ENCODE assay signal across 9 mouse cellular contexts in the genomic region with DNA sequence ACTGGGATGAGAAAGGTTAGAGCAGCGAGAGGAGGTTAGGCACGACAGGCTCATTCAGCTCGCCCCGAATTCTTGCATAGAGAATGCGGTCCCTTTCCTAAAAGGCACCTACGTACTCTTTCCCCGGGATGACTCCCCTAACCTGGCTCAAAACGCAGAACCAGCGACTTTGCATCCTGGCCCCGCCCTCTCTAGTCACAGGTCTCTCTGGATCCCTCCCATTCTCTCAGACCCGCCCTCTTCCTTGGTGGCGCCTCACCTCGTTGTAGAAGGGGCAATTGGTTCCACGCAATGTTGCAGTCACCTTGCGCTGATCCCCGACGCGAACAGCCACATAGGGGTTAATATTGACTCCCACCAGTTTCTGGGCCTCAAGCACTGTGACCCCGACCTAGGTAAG. TPM values are rescaled to one million over a fixed set of nuclear protein-coding genes. Genes with fewer than 3 reads are reported as not detected.
DNase-seq lines count a peak whose midpoint lies in the region; ATAC-seq and TF ChIP-seq lines count a peak whose summit lies in the region.
"Had no signal": no experiment of that assay in that cellular context is flagged by ENCODE, and none has a peak within 500 bp of the region (broad histone marks: within the 10 kb centered on the region; RNA-seq: fewer than 3 reads in every experiment).

No protein-coding gene starts in this region.

- DNase-seq in B cell, adult 2 months = peak; percentile 21 to 29
- DNase-seq in CD4-positive, CD25-positive, alpha-beta regulatory T cell, adult 2 months (ENCODE audit: low read depth, low spot score) = peak; percentile 55
- DNase-seq in lung, adult 2 months = peak; percentile 13
- no peak for DNase-seq in layer of hippocampus, adult 18-20 months (ENCODE audit: low spot score in 2 of 2)
- DNase-seq in cerebellum, postnatal 14 days = no peak
- DNase-seq in gastrocnemius, postnatal 14 days = no peak
- no peak for DNase-seq in layer of hippocampus, adult 9-10 months (ENCODE audit: low spot score)

- no peaks in the 10 kb centered on the region for H3K4me1 ChIP-seq in lung, adult 2 months (ENCODE audit: control insufficient read depth, insufficient read depth, low read length)

- TF ChIP-seq CTCF in lung, adult 2 months (IDR thresholded peaks at IDR 0.05; ENCODE audit: insufficient read depth, low read length) = no peak

- peak; percentile 37 for ATAC-seq in granulocyte monocyte progenitor cell, adult 5-6 weeks (replicated peaks; ENCODE audit: poor library complexity, severe bottlenecking)

- intact Hi-C loops in gastrocnemius, postnatal 14 days (cut with DNase I; ENCODE audit: low total_unique reads) = no loop called here

- no peak overlapping the region for H3K4me3 ChIP-seq in lung, adult 2 months (replicated peaks; ENCODE audit: extremely low read depth, low read depth, low read length)

- TF ChIP-seq POLR2A in lung, adult 2 months (IDR thresholded peaks at IDR 0.05; ENCODE audit: borderline replicate concordance, extremely low read depth, low read depth, low read length) = no peak

- WGBS in lung, adult 2 months = 10% methylated on average over 19 of the region's 19 CpGs

RNA-seq across cellular contexts. Expression of a gene that starts 4.8 kb away (rescaled TPM):
- not detected in 2 replicates for total RNA-seq in granulocyte monocyte progenitor cell, adult 5-6 weeks (2014; fragmentation: Nextera tagmentation)
- not detected in 2 replicates for total RNA-seq in granulocyte monocyte progenitor cell, adult 5-6 weeks (2017)
- 0.63 and 0.98 TPM in 2 replicates for polyA plus RNA-seq in lung, adult 2 months (2012; rRNA removed)
- total RNA-seq in layer of hippocampus, adult 18-20 months (2021) = not detected
- not detected for total RNA-seq in gastrocnemius, postnatal 14 days (2021)
- total RNA-seq: liver, adult 2 months had no signal

RNA-seq across cellular contexts. Expression of a gene that starts 17.0 kb away (rescaled TPM):
- 0.49 and 8.3 TPM in 2 replicates for total RNA-seq in granulocyte monocyte progenitor cell, adult 5-6 weeks (2014; fragmentation: Nextera tagmentation)
- total RNA-seq in granulocyte monocyte progenitor cell, adult 5-6 weeks (2017) = 1.5 and 4.8 TPM in 2 replicates
- 1.1 and 1.8 TPM in 2 replicates for polyA plus RNA-seq in lung, adult 2 months (2012; rRNA removed)
- 1 to 10 TPM; 2.5 to 3.5 TPM for total RNA-seq in layer of hippocampus, adult 18-20 months (2021)
- total RNA-seq in gastrocnemius, postnatal 14 days (2021) = under 1 TPM; 0.57 to 0.86 TPM

RNA-seq across cellular contexts. Expression of a gene that starts 40.1 kb away (rescaled TPM):
- total RNA-seq in granulocyte monocyte progenitor cell, adult 5-6 weeks (2014; fragmentation: Nextera tagmentation) = 184 and 197 TPM in 2 replicates
- 78.5 and 96.2 TPM in 2 replicates for total RNA-seq in granulocyte monocyte progenitor cell, adult 5-6 weeks (2017)
- 227 and 260 TPM in 2 replicates for polyA plus RNA-seq in lung, adult 2 months (2012; rRNA removed)
- total RNA-seq in layer of hippocampus, adult 18-20 months (2021) = 100 to 1,000 TPM; 214 to 229 TPM
- total RNA-seq in gastrocnemius, postnatal 14 days (2021) = 10 to 100 TPM; 58.2 to 60.4 TPM

RNA-seq across cellular contexts. Expression of a gene that starts 40.2 kb away (rescaled TPM):
- total RNA-seq in granulocyte monocyte progenitor cell, adult 5-6 weeks (2014; fragmentation: Nextera tagmentation) = 1.4 TPM in 1 of 2 replicates, not detected in the other
- 0.30 TPM in 1 of 2 replicates, not detected in the other for total RNA-seq in granulocyte monocyte progenitor cell, adult 5-6 weeks (2017)
- polyA plus RNA-seq in lung, adult 2 months (2012; rRNA removed) = 1.0 and 1.8 TPM in 2 replicates
- 1 to 10 TPM; 1.4 to 1.5 TPM for total RNA-seq in layer of hippocampus, adult 18-20 months (2021)
- under 1 TPM; 0.29 to 0.31 TPM for total RNA-seq in gastrocnemius, postnatal 14 days (2021)

Comparison
In these comparisons a context has a peak if more than half of its experiments do, and no peak if none do; other contexts are left out.
1. DNase-seq: peak in B cell, adult 2 months (2 of 2), CD4-positive, CD25-positive, alpha-beta regulatory T cell, adult 2 months (single experiment) and lung, adult 2 months (single experiment); none in layer of hippocampus, adult 18-20 months (0 of 2), cerebellum, postnatal 14 days (0 of 2), gastrocnemius, postnatal 14 days (single experiment) and layer of hippocampus, adult 9-10 months (single experiment).